Mouse (Mus musculus) forebrain, embryonic 14.5 days (tissue): ENCODE results near the gene Sema5a. TPM values are rescaled to one million over a fixed set of nuclear protein-coding genes. Genes with fewer than 3 reads are reported as not detected.

Experiments
- ATAC-seq: fragments of 200-750 bp; cut with Nextera tagmentation; 2 replicates; pipeline ENCODE4 v1.8.0; 2017; ENCODE audit warnings: mild to moderate bottlenecking, moderate library complexity
- DNase-seq: peaks from one replicate; pipeline ENCODE4 v3.0.0-alpha.2; 2015; ENCODE audit warnings: low spot score
- H3K27ac ChIP-seq: fragments of 300-500 bp; sonication (generic); 2 replicates; pipeline ENCODE4 v1.5.1; 2014; ENCODE audit warnings: low read depth, mild to moderate bottlenecking, control low read depth, low read length, moderate library complexity
- H3K27me3 ChIP-seq: fragments of 300-500 bp; sonication (generic); replicated peaks from 2 replicates; pipeline ENCODE4 v1.6.1; 2014; ENCODE audit warnings: low read length, control low read depth, mixed read lengths; ENCODE audit not compliant: control insufficient read depth, insufficient read depth
- H3K36me3 ChIP-seq: fragments of 300-500 bp; sonication (generic); 2 replicates; pipeline ENCODE4 v1.6.1; 2014; ENCODE audit warnings: low read length, control low read depth; ENCODE audit not compliant: control insufficient read depth, insufficient read depth
- H3K4me1 ChIP-seq: fragments of 300-500 bp; sonication (generic); 2 replicates; pipeline ENCODE4 v1.6.1; 2014; ENCODE audit warnings: antibody characterized with exemption, low read length, control low read depth; ENCODE audit not compliant: control insufficient read depth, insufficient read depth
- H3K4me2 ChIP-seq: fragments of 300-500 bp; sonication (generic); 2 replicates; pipeline ENCODE4 v1.6.1; 2014; ENCODE audit warnings: mild to moderate bottlenecking, control low read depth, low read length
- H3K4me3 ChIP-seq: fragments of 300-500 bp; sonication (generic); 2 replicates; pipeline ENCODE4 v1.5.1; 2014; ENCODE audit warnings: low read depth, low read length, control low read depth
- H3K9ac ChIP-seq: fragments of 300-500 bp; sonication (generic); 2 replicates; pipeline ENCODE4 v1.6.1; 2014; ENCODE audit warnings: mild to moderate bottlenecking, low read length, control low read depth, moderate library complexity
- H3K9me3 ChIP-seq: fragments of 300-500 bp; sonication (generic); replicated peaks from 2 replicates; pipeline ENCODE4 v1.6.1; 2016; ENCODE audit warnings: low read length, control low read depth, mixed read lengths; ENCODE audit not compliant: control insufficient read depth
- WGBS: fragments of 180-500 bp; shearing (Covaris S2); extraction: QIAGEN DNeasy Blood & Tissue Kit; methylation state at CpG from one replicate; pipeline ENCODE4 v1.1.7; 2014; 5-methylcytosine and 5-hydroxymethylcytosine counted together
- polyA plus RNA-seq: library from polyadenylated mRNA; unstranded; fragments of >200 nt; fragmentation: Nextera tagmentation; extraction: Ambion mirVana; gene quantifications from 2 replicates; pipeline ENCODE4 v1.2.1, GENCODE M21; 2014

Sema5a gene
- polyA plus RNA-seq, 1 experiment from 2014 or later = 10.1 TPM

DNA sequence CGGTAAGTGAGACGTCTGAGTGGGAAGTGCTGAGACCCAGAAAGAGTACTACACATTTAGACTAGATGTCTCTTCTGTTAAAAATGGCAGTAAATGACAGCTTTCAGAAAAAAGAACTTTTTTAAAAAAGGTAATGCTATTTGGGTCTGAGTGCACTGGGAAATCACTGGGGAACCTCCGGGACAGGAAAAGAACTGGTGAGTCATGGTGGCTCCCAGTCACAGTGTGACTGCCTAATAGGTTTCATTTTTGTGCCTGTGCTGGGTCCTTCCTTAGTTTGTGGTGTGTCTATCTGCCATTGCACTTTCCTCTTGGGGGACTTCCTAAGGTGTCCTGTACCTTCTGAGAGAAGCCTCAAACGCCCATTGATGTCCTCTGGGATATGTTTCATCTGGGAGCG is 102.7 kb downstream of the Sema5a start:
- 96% methylated on average over 5 of the region's 5 CpGs for WGBS
- no peak overlapping the region for H3K27ac ChIP-seq
- no peaks in the 10 kb centered on the region for H3K36me3 ChIP-seq
- H3K4me1 ChIP-seq = no peaks in the 10 kb centered on the region
- H3K9ac ChIP-seq = no peak overlapping the region
- H3K4me2 ChIP-seq = no peak overlapping the region
- H3K9me3 ChIP-seq = no peaks in the 10 kb centered on the region
- ATAC-seq = no peak
- H3K27me3 ChIP-seq = no peaks in the 10 kb centered on the region
- H3K4me3 ChIP-seq = no peak overlapping the region
- DNase-seq = no peak

DNA sequence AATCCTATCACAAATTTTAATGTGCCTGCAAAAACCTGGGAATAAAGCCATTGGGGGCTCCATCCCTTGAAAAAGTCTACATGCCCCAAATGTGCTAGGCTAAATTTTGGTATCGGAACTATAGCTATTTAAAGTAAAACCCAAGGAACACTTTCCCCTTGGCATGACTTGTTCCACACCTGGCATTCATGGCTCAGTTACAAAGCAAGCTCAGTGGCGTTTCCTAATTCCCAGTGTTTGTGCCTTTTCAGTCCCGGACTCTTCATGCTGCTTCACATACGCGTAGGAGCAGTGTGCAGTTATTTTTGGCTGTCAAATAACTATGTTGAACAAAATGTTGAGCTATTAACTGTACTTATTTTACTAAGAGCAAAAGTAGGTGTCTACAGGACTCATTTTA is 104.7 kb downstream of the Sema5a start:
- H3K4me1 ChIP-seq = no peaks in the 10 kb centered on the region
- H3K4me2 ChIP-seq = no peak overlapping the region
- no peaks in the 10 kb centered on the region for H3K27me3 ChIP-seq
- H3K9me3 ChIP-seq = no peaks in the 10 kb centered on the region
- 85% methylated on average over 5 of the region's 5 CpGs for WGBS
- no peak for ATAC-seq
- no peaks in the 10 kb centered on the region for H3K36me3 ChIP-seq
- no peak overlapping the region for H3K27ac ChIP-seq
- no peak overlapping the region for H3K9ac ChIP-seq
- H3K4me3 ChIP-seq = no peak overlapping the region
- no peak for DNase-seq

DNA sequence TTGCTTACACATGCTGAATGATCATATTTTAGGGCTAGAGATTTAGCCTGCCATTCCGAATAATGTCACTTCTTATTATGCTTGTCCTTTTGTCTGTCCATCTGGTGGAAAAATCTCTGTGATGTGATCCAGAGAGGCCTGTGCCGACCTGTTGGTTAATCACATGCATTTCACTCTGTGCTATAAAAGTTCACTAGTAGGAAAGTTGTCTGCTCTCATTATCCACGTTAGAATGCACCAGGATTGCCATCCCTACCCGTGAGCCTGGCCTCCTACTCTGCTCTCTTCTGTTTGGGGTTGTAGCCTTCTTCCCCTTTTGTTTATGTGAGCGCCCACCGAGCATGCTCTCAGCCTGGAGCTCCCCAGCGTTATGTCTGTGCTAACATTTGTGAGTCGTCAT is 108.4 kb downstream of the Sema5a start:
- H3K36me3 ChIP-seq = no peaks in the 10 kb centered on the region
- WGBS = 32% methylated on average over 8 of the region's 8 CpGs
- no peak for ATAC-seq

GRCm38 (mm10) chr15:32353513-32353912 is 108.9 kb downstream of the Sema5a start:
- no peak overlapping the region for H3K27ac ChIP-seq
- ATAC-seq = no peak

More for the DNA sequence above, 108.4 kb downstream of the Sema5a start:
- Histone ChIP-seq H3K4me3 (no peak overlapping the region), H3K9ac (no peak overlapping the region), H3K4me2 (no peak overlapping the region), H3K27me3 (no peaks in the 10 kb centered on the region), H3K4me1 (no peaks in the 10 kb centered on the region), H3K27ac (no peak overlapping the region), H3K9me3 (no peaks in the 10 kb centered on the region)
- DNase-seq = no peak

GRCm38 (mm10) chr15:32356805-32357204 is 112.2 kb downstream of the Sema5a start:
- no peak overlapping the region for H3K4me2 ChIP-seq
- no peaks in the 10 kb centered on the region for H3K4me1 ChIP-seq
- H3K27me3 ChIP-seq = no peaks in the 10 kb centered on the region
- H3K9me3 ChIP-seq = no peaks in the 10 kb centered on the region
- ATAC-seq (no peak), DNase-seq (no peak)
- 94% methylated on average over 5 of the region's 5 CpGs for WGBS
- no peaks in the 10 kb centered on the region for H3K36me3 ChIP-seq
- no peak overlapping the region for H3K9ac ChIP-seq
- no peak overlapping the region for H3K27ac ChIP-seq
- no peak overlapping the region for H3K4me3 ChIP-seq

More at GRCm38 (mm10) chr15:32353513-32353912, 108.9 kb downstream of the Sema5a start:
- DNase-seq = no peak
- no peak overlapping the region for H3K4me2 ChIP-seq
- no peaks in the 10 kb centered on the region for H3K9me3 ChIP-seq
- no peaks in the 10 kb centered on the region for H3K4me1 ChIP-seq
- 35% methylated on average over 5 of the region's 5 CpGs for WGBS
- H3K4me3 ChIP-seq = no peak overlapping the region
- H3K9ac ChIP-seq = no peak overlapping the region
- H3K27me3 ChIP-seq = no peaks in the 10 kb centered on the region
- no peaks in the 10 kb centered on the region for H3K36me3 ChIP-seq

DNA sequence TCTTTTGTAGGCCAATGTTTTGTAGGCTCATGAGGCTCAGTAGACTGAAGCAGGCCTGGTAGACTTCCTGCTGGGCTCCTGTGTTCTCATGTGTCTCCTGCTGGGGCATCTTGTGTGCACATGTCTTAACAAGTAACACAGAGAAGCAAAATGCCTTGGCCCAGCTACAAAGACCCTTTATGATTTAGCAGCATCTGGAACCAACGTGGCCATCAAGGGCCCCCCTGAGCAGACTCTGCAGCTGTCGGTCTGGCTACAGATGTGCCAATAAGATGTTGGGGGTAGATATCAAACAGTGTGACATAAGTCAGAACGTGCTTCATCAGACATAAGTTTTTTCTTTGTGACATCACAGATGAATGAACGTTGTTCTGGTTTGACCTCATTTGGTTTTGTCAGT is 123.2 kb downstream of the Sema5a start:
- Histone ChIP-seq H3K4me2 (no peak overlapping the region), H3K27ac (no peak overlapping the region), H3K36me3 (no peaks in the 10 kb centered on the region), H3K4me3 (no peak overlapping the region), H3K9ac (no peak overlapping the region), H3K27me3 (no peaks in the 10 kb centered on the region), H3K9me3 (no peaks in the 10 kb centered on the region), H3K4me1 (no peaks in the 10 kb centered on the region)
- DNase-seq (no peak), ATAC-seq (no peak)
- WGBS = 69% methylated on average over 4 of the region's 4 CpGs

- no peak for ATAC-seq
- DNase-seq = no peak
- WGBS = 92% methylated on average over 6 of the region's 6 CpGs
- Histone ChIP-seq H3K27ac (no peak overlapping the region), H3K4me3 (no peak overlapping the region), H3K9ac (no peak overlapping the region), H3K36me3 (no peaks in the 10 kb centered on the region), H3K4me2 (no peak overlapping the region), H3K4me1 (no peaks in the 10 kb centered on the region), H3K9me3 (no peaks in the 10 kb centered on the region), H3K27me3 (no peaks in the 10 kb centered on the region)
Observed at GRCm38 (mm10) chr15:32370914-32371313, 126.3 kb downstream of the Sema5a start.

DNA sequence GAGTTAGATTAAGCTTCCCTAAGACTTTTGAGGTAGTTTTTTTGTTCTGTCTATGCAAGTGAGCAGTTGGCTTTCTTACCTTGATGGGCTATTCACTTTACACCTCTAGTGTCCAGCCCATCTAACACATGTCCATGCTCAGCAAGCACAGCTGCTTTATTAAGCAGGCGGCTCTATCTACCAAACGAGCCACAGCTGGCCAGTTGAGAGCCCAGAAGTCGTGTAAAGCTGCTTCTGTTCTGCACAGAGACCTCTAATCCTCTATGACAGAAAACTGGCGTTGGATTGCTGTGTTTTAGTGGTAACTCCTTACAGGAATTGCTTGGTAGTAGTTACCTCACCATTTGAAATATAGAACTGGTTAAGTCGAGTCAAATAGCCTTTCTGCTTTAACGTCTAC is 126.8 kb downstream of the Sema5a start:
- Histone ChIP-seq H3K4me1 (no peaks in the 10 kb centered on the region), H3K9ac (no peak overlapping the region), H3K27ac (no peak overlapping the region), H3K36me3 (no peaks in the 10 kb centered on the region), H3K27me3 (no peaks in the 10 kb centered on the region), H3K4me2 (no peak overlapping the region), H3K9me3 (no peaks in the 10 kb centered on the region), H3K4me3 (no peak overlapping the region)
- DNase-seq (no peak), ATAC-seq (no peak)
- 79% methylated on average over 6 of the region's 6 CpGs for WGBS

GRCm38 (mm10) chr15:32376326-32376725 is 131.7 kb downstream of the Sema5a start:
- Histone ChIP-seq H3K27me3 (no peaks in the 10 kb centered on the region), H3K36me3 (no peaks in the 10 kb centered on the region), H3K4me3 (no peak overlapping the region), H3K9ac (no peak overlapping the region), H3K9me3 (no peaks in the 10 kb centered on the region), H3K4me2 (no peak overlapping the region), H3K27ac (no peak overlapping the region), H3K4me1 (no peaks in the 10 kb centered on the region)
- ATAC-seq (no peak), DNase-seq (peak; percentile 53)
- WGBS = 79% methylated on average over 5 of the region's 5 CpGs
